Mouse (Mus musculus): Measurements from ENCODE around the gene Dhx40. TPM values are rescaled to one million over a fixed set of nuclear protein-coding genes. Genes with fewer than 3 reads are reported as not detected.
"Not testable (repeated sequence)": the region's sequence is repeated elsewhere in the genome, so short reads cannot be mapped to it uniquely, and the experiment has no call there.

Dhx40 gene
- total RNA-seq, 2 experiments from 2014 or later: 9.8 to 11.1 TPM

DNA sequence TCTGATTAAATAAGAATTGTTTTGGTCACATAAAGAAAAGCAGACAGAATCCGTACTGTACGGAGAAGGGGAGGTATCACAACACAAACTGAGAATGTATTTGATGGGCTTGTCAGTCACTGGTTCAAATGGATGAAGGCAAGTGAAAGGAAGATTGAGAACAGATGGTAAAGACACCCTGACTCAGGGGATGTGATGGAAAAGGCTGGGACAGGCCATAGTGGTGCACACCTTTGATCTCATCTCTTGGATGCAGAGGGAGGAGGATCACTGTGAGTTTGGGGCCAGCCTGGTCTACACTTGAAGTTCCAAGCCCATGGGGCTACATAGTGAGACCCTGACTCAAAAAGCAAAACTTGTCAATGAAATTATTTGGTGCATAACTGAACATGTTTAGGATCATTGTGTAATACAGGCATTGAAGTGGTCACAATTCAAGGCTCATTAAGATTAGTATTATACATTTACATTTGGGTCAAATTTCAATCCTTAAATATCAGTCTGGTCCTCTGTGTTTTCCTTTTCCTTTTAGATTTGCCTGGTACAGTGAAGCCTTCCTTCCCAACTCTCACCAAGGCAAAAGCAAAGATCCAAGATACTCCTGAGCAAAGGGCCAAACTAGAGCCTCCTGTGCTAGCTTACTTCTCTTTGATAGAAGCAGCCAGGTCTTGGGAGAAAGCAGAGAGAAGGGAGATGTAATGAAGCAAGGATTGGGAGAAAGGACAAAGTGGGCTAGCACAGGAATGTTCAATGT is 3.2 kb upstream of the Dhx40 start:
- DNase-seq: no peak
- intact Hi-C loops (cut with DNase I): no loop called here
- no peak for TF ChIP-seq CTCF (IDR thresholded peaks at IDR 0.05)
- Histone ChIP-seq H3K4me3 (no peak overlapping the region), H3K27ac (no peak overlapping the region)

DNA sequence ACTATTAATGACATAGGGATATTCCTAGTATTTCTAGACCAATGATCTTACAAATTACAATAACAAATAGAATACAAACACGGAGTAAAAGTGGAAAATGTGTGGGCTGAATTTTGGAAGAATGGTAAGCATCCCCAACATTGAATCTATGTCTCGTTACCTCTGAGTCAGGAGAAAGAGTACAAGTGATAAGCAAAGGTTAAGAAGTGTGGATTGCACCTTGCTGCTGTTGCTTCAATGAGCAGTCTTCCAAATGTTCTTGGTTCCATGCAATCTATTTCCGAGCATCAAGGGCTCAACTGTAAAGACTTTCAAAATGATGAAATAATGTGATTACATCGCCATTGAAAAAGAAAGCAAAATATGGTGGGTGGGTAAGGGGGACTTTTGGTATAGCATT is 2.3 kb upstream of the Dhx40 start:
- intact Hi-C loops (cut with DNase I): no loop called here

DNA sequence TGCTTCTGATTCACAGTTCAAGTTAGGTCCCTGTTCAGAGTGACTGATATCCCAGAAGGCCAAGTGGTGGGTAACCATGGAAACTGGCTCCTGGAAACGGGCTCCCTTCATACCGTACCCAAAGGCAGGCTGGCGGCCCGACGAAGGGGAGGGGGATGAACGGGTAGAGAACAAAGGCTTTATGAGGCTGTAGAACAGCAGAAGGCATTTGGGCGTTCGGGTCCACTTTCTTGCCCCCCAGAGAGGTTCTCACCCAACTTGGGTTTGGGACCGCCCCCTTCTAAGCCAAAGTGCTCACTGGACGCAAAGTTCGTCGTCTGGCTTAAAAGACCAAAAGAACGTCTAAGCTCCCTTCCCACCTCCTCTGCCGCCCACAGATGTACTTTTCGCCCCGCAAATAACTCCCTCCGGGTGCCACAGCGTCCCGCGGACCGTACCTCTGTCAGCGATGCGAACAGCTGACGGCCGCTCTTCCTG is 507 bp downstream of the Dhx40 start:
- peak overlapping the region; percentile 91 for H3K4me3 ChIP-seq
- H3K27ac ChIP-seq: peak overlapping the region; percentile 90
- DNase-seq: peak; percentile 44
- intact Hi-C loops (cut with DNase I): no loop called here
- no peak for TF ChIP-seq CTCF (IDR thresholded peaks at IDR 0.05)

More for the DNA sequence above, 2.3 kb upstream of the Dhx40 start:
- Histone ChIP-seq H3K4me3 (no peak overlapping the region), H3K27ac (no peak overlapping the region)
- no peak for DNase-seq
- TF ChIP-seq CTCF (IDR thresholded peaks at IDR 0.05): no peak

DNA sequence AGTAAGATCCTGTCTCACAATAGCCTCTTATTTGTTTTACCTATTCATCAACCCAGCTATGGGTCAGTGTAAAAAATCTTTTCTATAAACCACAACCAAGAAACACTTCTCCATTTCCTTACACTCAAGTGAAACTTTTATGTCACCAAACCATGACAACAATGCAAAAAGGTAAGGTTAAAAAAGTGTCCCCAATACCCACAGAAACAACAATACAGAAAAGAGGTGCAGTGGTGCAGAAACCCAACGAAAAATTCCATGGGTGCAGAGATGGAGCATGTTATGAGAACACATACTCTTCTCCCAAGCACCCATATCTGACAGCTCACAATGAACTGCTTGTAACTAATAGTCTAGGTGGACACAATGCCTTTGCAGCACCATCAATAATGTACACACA is 13.4 kb downstream of the Dhx40 start:
- no peak overlapping the region for H3K27ac ChIP-seq
- TF ChIP-seq CTCF (IDR thresholded peaks at IDR 0.05): no peak
- no peak for DNase-seq
- H3K4me3 ChIP-seq: no peak overlapping the region
- intact Hi-C loops (cut with DNase I): no loop called here

DNA sequence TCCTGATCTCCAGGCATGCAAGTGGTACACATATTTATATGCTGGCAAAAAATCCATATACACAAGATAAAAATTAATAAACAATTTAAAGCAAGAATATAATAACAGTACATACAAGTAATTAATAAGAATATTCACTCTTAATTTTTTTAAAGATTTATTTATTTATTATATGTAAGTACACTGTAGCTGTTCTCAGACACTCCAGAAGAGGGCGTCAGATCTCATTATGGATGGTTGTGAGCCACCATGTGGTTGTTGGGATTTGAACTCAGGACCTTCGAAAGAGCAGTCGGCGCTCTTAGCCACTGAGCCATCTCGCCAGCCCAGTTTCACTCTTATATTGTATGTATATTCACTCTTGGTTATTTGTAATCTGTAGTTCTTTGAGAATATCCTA is 20.1 kb downstream of the Dhx40 start:
- H3K4me3 ChIP-seq; intact Hi-C loops (cut with DNase I); H3K27ac ChIP-seq; DNase-seq: not testable (repeated sequence)
- TF ChIP-seq CTCF (IDR thresholded peaks at IDR 0.05): peak; percentile 23; the same call in 1 of the 2 replicates

DNA sequence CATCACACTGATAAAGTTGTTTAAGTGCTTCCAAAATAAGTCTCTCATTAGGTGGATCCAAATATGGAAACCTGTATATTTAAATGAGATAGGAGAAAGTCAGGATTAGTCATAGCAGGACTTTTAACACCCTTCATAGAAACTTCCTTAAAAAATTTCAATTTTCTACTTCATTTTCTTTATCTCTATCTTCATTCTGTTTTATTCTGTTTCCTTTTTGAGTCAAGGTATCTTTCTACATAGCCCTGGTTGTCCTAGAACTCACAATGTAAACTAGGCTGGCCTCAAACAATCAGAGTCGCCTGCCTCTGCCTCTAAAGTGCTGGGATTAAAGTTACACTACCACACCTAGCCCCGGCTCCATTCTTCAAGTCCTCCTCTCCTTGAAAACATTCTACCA is 21.8 kb downstream of the Dhx40 start:
- Histone ChIP-seq H3K4me3 (no peak overlapping the region), H3K27ac (no peak overlapping the region)
- intact Hi-C loops (cut with DNase I): no loop called here
- no peak for TF ChIP-seq CTCF (IDR thresholded peaks at IDR 0.05)
- no peak for DNase-seq

DNA sequence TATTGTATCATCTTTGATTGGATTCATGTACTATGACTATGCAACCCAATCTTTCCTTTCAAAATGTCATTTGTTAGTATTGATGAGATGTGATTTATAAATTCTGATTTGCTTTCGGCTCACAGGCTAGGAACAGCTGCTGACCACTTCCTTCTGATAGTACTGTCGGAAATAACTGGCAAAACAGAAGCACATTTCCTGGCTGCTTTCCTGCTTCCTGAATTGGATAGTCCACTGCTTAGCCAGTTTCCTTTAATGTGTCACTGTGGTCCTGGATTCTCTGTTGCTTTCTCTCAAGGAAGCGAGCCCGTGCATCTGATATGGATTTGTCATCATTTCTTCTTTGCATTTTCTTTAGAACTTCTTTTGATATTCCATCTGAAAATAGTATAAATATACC is 37.7 kb downstream of the Dhx40 start:
- Histone ChIP-seq H3K4me3 (no peak overlapping the region), H3K27ac (no peak overlapping the region)
- no peak for TF ChIP-seq CTCF (IDR thresholded peaks at IDR 0.05)
- intact Hi-C loops (cut with DNase I): no loop called here
- no peak for DNase-seq

DNA sequence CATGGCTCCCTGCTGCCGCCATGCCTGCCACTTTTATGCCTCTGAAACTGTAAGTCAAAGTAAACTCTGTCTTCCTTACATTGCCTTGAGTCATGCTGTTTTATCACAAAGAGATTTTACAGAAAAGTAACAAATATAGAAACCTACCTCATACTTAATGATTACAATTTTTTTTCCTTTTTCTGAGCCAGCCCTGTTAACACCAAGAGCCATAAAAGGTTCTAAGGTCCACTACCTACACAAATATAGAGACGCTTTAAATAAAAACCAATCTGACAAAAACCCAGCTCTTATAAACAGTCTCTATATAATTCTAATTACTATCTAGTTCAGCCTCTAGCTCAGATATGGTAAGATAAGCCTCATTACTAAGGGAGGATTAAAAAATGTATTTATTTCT is 43.0 kb downstream of the Dhx40 start:
- intact Hi-C loops (cut with DNase I): no loop called here
- no peak for TF ChIP-seq CTCF (IDR thresholded peaks at IDR 0.05)
- DNase-seq: no peak

DNA sequence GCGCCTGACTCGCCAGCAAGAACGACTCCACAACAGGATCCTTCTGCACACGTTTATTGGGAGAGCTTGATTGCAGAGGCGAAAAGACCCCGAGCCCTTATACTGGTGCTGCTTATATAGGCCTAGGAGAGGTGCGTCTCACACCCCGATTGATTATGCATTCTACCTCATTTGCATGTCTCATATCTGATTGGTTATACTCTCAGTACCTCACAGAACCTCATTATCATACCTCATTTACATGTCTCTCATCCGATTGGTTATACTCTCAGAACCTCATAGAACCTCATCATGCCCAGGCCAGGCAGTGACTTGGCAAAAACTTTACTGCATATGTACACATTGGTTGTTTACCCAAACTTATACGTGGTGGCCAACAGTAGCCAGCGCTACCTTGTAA is 44.4 kb downstream of the Dhx40 start:
- intact Hi-C loops (cut with DNase I); H3K4me3 ChIP-seq; DNase-seq; H3K27ac ChIP-seq: not testable (repeated sequence)

More for the DNA sequence above, 43.0 kb downstream of the Dhx40 start:
- Histone ChIP-seq H3K27ac (no peak overlapping the region), H3K4me3 (no peak overlapping the region)

DNA sequence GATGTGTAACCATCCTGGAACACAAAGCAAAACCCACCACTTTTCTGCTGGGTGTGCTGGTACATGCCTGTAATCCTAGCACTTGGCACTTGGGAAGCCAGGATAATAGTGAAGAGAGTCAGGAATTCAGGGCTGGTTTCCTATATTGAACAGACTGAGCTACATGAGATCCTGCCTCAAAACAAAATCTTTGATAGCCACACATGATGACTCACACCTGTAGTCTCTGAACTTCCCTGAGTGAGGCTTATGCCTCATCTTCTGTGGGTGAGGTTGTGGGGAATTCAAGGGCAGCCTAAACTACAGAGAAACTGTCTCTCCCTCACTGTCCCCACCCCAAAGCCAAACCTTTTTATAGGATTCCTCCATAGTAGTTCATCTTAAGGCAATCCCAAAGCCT is 47.2 kb downstream of the Dhx40 start:
- peak overlapping the region; percentile 97; the same call in 1 of the 2 replicates for H3K27ac ChIP-seq

DNA sequence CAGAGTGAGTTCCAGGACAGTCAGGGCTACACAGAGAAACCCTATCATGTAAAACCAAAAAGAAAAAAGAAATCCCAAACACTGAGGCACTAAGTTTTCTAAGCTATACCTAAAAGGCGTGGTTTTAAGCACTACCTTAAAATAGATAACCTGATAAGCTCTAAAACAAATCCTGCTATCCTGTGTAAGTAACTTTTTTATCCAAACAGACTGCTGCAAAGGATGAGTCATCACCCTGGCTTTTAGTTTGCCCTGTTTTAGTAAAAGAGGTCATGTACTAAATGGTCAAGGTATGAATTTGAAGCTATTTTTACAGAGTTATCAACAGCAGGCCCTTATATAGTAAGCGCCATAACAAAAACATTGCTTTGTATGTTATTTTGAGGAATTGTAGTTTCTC is 47.7 kb downstream of the Dhx40 start:
- Histone ChIP-seq H3K27ac (peak overlapping the region; percentile 97), H3K4me3 (no peak overlapping the region)
- intact Hi-C loops (cut with DNase I): loop anchor here (5.0 kb wide), 1 partner anchor 78 kb away; the partner anchor contains the start of genes Ptrh2 and Vmp1
- no peak for DNase-seq
- TF ChIP-seq CTCF (IDR thresholded peaks at IDR 0.05): no peak

More for the DNA sequence above, 47.2 kb downstream of the Dhx40 start:
- no peak for DNase-seq
- intact Hi-C loops (cut with DNase I): no loop called here
- no peak overlapping the region for H3K4me3 ChIP-seq
- TF ChIP-seq CTCF (IDR thresholded peaks at IDR 0.05): no peak

DNA sequence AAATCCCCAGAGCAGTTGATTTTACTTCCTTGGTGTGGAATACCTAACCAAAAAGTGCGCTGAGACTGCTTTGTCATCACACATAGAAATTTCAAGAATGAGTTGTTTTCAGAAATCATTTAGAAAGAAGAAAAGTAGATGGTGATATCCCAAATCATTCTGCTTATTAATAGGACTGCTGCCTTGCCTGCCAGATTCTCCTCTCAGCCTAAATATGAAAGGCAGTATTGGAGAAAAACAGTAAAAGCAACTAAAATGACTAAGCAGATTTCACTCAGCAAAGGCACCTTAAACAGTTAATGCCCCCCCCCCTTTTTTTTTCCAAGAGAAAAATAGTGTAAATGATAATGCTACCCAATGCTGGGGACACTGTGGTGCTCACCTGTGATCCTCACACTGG is 48.3 kb downstream of the Dhx40 start:
- Histone ChIP-seq H3K4me3 (peak overlapping the region; percentile 80), H3K27ac (peak overlapping the region; percentile 97)
- no peak for TF ChIP-seq CTCF (IDR thresholded peaks at IDR 0.05)
- no peak for DNase-seq
- intact Hi-C loops (cut with DNase I): loop anchor here (5.0 kb wide), 1 partner anchor 77 kb away; the partner anchor contains the start of genes Ptrh2 and Vmp1

DNA sequence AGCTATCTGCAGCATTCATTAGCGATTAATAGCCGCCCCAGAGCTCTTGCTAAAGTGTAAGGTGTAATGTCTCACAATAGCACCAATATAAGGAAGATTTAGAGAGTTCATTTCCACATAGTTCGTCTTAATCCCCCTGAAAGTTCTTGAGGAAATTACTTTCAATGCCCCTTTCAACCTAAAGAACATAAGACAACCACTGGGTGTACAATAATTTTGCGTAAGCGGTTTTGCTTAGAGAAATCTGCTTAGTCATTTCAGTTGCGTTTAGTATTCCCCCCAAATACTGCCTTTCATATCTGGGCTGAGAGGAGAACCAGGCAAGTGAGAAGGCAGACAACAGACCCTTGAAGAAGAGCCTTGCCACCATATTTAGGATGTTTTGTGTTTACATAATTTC is 49.0 kb downstream of the Dhx40 start:
- peak overlapping the region; percentile 80 for H3K4me3 ChIP-seq
- DNase-seq: no peak
- intact Hi-C loops (cut with DNase I): loop anchor here (5.0 kb wide), 1 partner anchor 76 kb away; the partner anchor contains the start of genes Ptrh2 and Vmp1
- peak overlapping the region; percentile 97 for H3K27ac ChIP-seq
- TF ChIP-seq CTCF (IDR thresholded peaks at IDR 0.05): 0 out of 2 replicates have a peak, but pooled peaks have one; percentile 2
